Mouse (Mus musculus) lung, postnatal 0 days (tissue): ENCODE measurements around the gene Sox15.

ENCODE experiments used
- CTCF ChIP-seq: IDR thresholded peaks from 2 replicates; pipeline ENCODE4 v1.5.1; 2016; ENCODE audit warnings: antibody characterized with exemption, mild to moderate bottlenecking
- EP300 ChIP-seq: IDR thresholded peaks from 2 replicates; pipeline ENCODE4 v1.6.1; 2016; ENCODE audit warnings: antibody characterized with exemption, mild to moderate bottlenecking, control low read depth

- TF ChIP-seq CTCF (no peak), EP300 (no peak)
Measured at GRCm38 (mm10) chr11:69664841-69665240, 9.7 kb downstream of the Sox15 start.
